Mouse (Mus musculus) kidney, adult 2 months (tissue): ENCODE data around the gene Pdgfra.

Experiments used
- CTCF ChIP-seq: fragments of 200-500 bp; conservative IDR thresholded peaks from 2 replicates; pipeline ENCODE4 v1.5.1; 2011; ENCODE audit warnings: low read depth, mild to moderate bottlenecking, control low read depth, low read length, moderate library complexity, mixed read lengths; ENCODE audit not compliant: insufficient read depth, insufficient read length
- POLR2A ChIP-seq: fragments of 200-500 bp; IDR thresholded peaks from one replicate; pipeline ENCODE4 v1.6.1; 2011; ENCODE audit warnings: low read depth, low read length, control low read depth

DNA sequence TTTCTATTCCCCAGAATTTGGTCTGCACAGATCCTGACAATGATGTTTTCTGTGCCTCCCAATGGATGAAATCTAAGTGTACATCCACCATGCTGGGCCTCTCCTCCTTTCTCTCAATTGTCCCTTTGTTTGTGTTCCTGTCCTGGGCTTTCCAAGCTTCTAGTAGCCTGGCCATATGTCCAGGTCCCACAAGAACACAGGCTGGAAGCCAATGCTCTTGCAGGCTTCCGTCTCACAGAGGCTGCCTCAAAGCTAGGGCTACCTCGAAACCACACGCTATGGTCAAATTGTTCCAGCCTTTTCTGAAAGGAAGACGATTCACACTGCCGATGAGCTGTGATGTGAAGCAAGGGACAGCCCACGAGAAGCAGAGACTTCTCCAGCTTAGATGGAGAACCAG, 9.5 kb downstream of the Pdgfra start:
- TF ChIP-seq CTCF: no peak
- TF ChIP-seq POLR2A: no peak
